Comparison of ENCODE assay signal across 8 mouse cellular contexts in genomic region chr11:109619055-109619454, GRCm38 (mm10). TPM values are rescaled to one million over a fixed set of nuclear protein-coding genes. Genes with fewer than 3 reads are reported as not detected.
DNase-seq lines count a peak whose midpoint lies in the region; ATAC-seq and TF ChIP-seq lines count a peak whose summit lies in the region.
"Not testable (repeated sequence)": the region's sequence is repeated elsewhere in the genome, so short reads cannot be mapped to it uniquely, and the experiment has no call there.

No protein-coding gene starts in this region.

- 43% methylated on average over 8 of the region's 8 CpGs for WGBS in kidney, postnatal 0 days
- 27% methylated on average over 8 of the region's 8 CpGs for WGBS in liver, embryonic 11.5 days
- 34% methylated on average over 8 of the region's 8 CpGs for WGBS in stomach, postnatal 0 days

- not testable (repeated sequence) for H3K36me3 ChIP-seq in kidney, postnatal 0 days (ENCODE audit: insufficient read depth, low read length); liver, embryonic 11.5 days (ENCODE audit: control insufficient read depth, insufficient read depth, low read length); stomach, postnatal 0 days (ENCODE audit: control insufficient read depth, insufficient read depth, low read length)

- not testable (repeated sequence) for H3K4me3 ChIP-seq in kidney, postnatal 0 days (replicated peaks; ENCODE audit: low read depth, low read length); liver, embryonic 11.5 days (ENCODE audit: low read depth, low read length); stomach, postnatal 0 days (ENCODE audit: low read depth, low read length)

- not testable (repeated sequence) for H3K27ac ChIP-seq in kidney, postnatal 0 days; liver, embryonic 11.5 days (ENCODE audit: low read depth, low read length); stomach, postnatal 0 days (replicated peaks)

- H3K27me3 ChIP-seq in kidney, postnatal 0 days (ENCODE audit: insufficient read depth, low read length); liver, embryonic 11.5 days (replicated peaks; ENCODE audit: control insufficient read depth, insufficient read depth, low read length); stomach, postnatal 0 days (ENCODE audit: control insufficient read depth, insufficient read depth, low read length): not testable (repeated sequence)

- H3K9ac ChIP-seq in kidney, postnatal 0 days (ENCODE audit: low read depth, low read length); liver, embryonic 11.5 days (ENCODE audit: low read depth, low read length); stomach, postnatal 0 days (ENCODE audit: low read length): not testable (repeated sequence)

- not testable (repeated sequence) for TF ChIP-seq EP300 in stomach, postnatal 0 days (optimal IDR thresholded peaks at IDR 0.05)

- not testable (repeated sequence) for H3K4me2 ChIP-seq in kidney, postnatal 0 days (ENCODE audit: low read length); liver, embryonic 11.5 days; stomach, postnatal 0 days (replicated peaks; ENCODE audit: low read depth)

- ATAC-seq in common myeloid progenitor, adult 5-6 weeks (replicated peaks; ENCODE audit: low read depth, poor library complexity, severe bottlenecking): peak; percentile 47; the same call in 1 of the 2 replicates
- not testable (repeated sequence) for ATAC-seq in kidney, postnatal 0 days (replicated peaks; ENCODE audit: low FRiP score, low read depth); stomach, postnatal 0 days (ENCODE audit: low FRiP score, low TSS enrichment)
- peak; percentile 22; the same call in 1 of the 2 replicates for ATAC-seq in liver, embryonic 11.5 days (replicated peaks; ENCODE audit: low FRiP score)

- TF ChIP-seq CTCF in kidney, postnatal 0 days (IDR thresholded peaks at IDR 0.05; ENCODE audit: low read depth): peak; percentile 72
- TF ChIP-seq CTCF in stomach, postnatal 0 days (IDR thresholded peaks at IDR 0.05; ENCODE audit: low read depth): peak; percentile 79

- H3K9me3 ChIP-seq in kidney, postnatal 0 days (replicated peaks; ENCODE audit: low read length); liver, embryonic 11.5 days (ENCODE audit: control insufficient read depth, low read length); stomach, postnatal 0 days (ENCODE audit: control insufficient read depth, low read length): not testable (repeated sequence)

- peak; percentile 73 for DNase-seq in B cell, adult 2 months
- peak; percentile 68 for DNase-seq in adrenal gland, adult 2 months
- peak; percentile 14 for DNase-seq in gastrocnemius, postnatal 25 days
- DNase-seq in kidney, postnatal 0 days (ENCODE audit: low spot score): peak; percentile 62
- not testable (repeated sequence) for DNase-seq in liver, embryonic 11.5 days (ENCODE audit: low spot score)
- peak; percentile 49 to 68 for DNase-seq in natural killer cell, adult 2 months (ENCODE audit: low spot score in 2 of 2)
- DNase-seq in stomach, postnatal 0 days (ENCODE audit: low spot score): peak; percentile 70

- H3K4me1 ChIP-seq in kidney, postnatal 0 days (replicated peaks; ENCODE audit: insufficient read depth, low read length); stomach, postnatal 0 days (replicated peaks; ENCODE audit: control insufficient read depth, insufficient read depth): not testable (repeated sequence)
- H3K4me1 ChIP-seq in liver, embryonic 11.5 days (replicated peaks; ENCODE audit: control insufficient read depth, insufficient read depth, low read length): peaks cover 36% of the 10 kb centered on the region

RNA-seq across cellular contexts. Expression of gene Wipi1, which starts 7.3 kb away (rescaled TPM):
- total RNA-seq in adrenal gland, adult 2 months (2021): 10 to 100 TPM; 35.4 to 38.6 TPM
- polyA plus RNA-seq in adrenal gland, adult 2 months (2012; rRNA removed): 14.8 and 22.1 TPM in 2 replicates
- total RNA-seq in common myeloid progenitor, adult 5-6 weeks (2017): 1.9 and 5.7 TPM in 2 replicates
- total RNA-seq in gastrocnemius, postnatal 25 days (2021): 10 to 100 TPM; 59.7 to 64.9 TPM
- 42.0 and 42.6 TPM in 2 replicates for polyA plus RNA-seq in kidney, postnatal 0 days (2015; fragmentation: Nextera tagmentation; extraction: Ambion mirVana)
- polyA plus RNA-seq in liver, embryonic 11.5 days (2014; fragmentation: Nextera tagmentation; extraction: Ambion mirVana): 18.9 and 21.8 TPM in 2 replicates
- polyA plus RNA-seq in stomach, postnatal 0 days (2015; fragmentation: Nextera tagmentation; extraction: Ambion mirVana): 35.3 and 40.5 TPM in 2 replicates

RNA-seq across cellular contexts. Expression of gene Prkar1a, which starts 30.1 kb away (rescaled TPM):
- 100 to 1,000 TPM; 372 to 393 TPM for total RNA-seq in adrenal gland, adult 2 months (2021)
- 164 and 197 TPM in 2 replicates for polyA plus RNA-seq in adrenal gland, adult 2 months (2012; rRNA removed)
- total RNA-seq in common myeloid progenitor, adult 5-6 weeks (2017): 93.1 and 123 TPM in 2 replicates
- total RNA-seq in gastrocnemius, postnatal 25 days (2021): 100 to 1,000 TPM; 136 to 142 TPM
- 340 and 372 TPM in 2 replicates for polyA plus RNA-seq in kidney, postnatal 0 days (2015; fragmentation: Nextera tagmentation; extraction: Ambion mirVana)
- 261 and 285 TPM in 2 replicates for polyA plus RNA-seq in liver, embryonic 11.5 days (2014; fragmentation: Nextera tagmentation; extraction: Ambion mirVana)
- 176 and 177 TPM in 2 replicates for polyA plus RNA-seq in stomach, postnatal 0 days (2015; fragmentation: Nextera tagmentation; extraction: Ambion mirVana)
